Mouse (Mus musculus) midbrain, embryonic 11.5 days (tissue): ENCODE results near the gene Rps25. TPM values are rescaled to one million over a fixed set of nuclear protein-coding genes. Genes with fewer than 3 reads are reported as not detected.
"Not testable (repeated sequence)": the region's sequence is repeated elsewhere in the genome, so short reads cannot be mapped to it uniquely, and the experiment has no call there.

Experiments used
- ATAC-seq: fragments of 200-750 bp; cut with Nextera tagmentation; 2 replicates; pipeline ENCODE4 v1.8.0; 2017; ENCODE audit warnings: moderate TSS enrichment, moderate library complexity; ENCODE audit not compliant: low FRiP score
- DNase-seq: peaks from one replicate; pipeline ENCODE4 v3.0.0; 2015; ENCODE audit warnings: low spot score; ENCODE audit errors: missing footprints
- H3K27ac ChIP-seq: fragments of 300-500 bp; sonication (generic); 2 replicates; pipeline ENCODE4 v1.5.1; 2014; ENCODE audit warnings: low read depth, low read length
- H3K27me3 ChIP-seq: fragments of 300-500 bp; sonication (generic); 2 replicates; pipeline ENCODE4 v1.6.1; 2014; ENCODE audit warnings: mild to moderate bottlenecking, low read length, moderate library complexity, mixed read lengths; ENCODE audit not compliant: control insufficient read depth, insufficient read depth
- H3K36me3 ChIP-seq: fragments of 300-500 bp; sonication (generic); 2 replicates; pipeline ENCODE4 v1.6.1; 2014; ENCODE audit warnings: mild to moderate bottlenecking, low read length, moderate library complexity, mixed read lengths; ENCODE audit not compliant: control insufficient read depth, insufficient read depth
- H3K4me1 ChIP-seq: fragments of 300-500 bp; sonication (generic); 2 replicates; pipeline ENCODE4 v1.6.1; 2014; ENCODE audit warnings: low read length; ENCODE audit not compliant: control insufficient read depth, insufficient read depth
- H3K4me2 ChIP-seq: fragments of 300-500 bp; sonication (generic); 2 replicates; pipeline ENCODE4 v1.6.1; 2014; ENCODE audit warnings: mild to moderate bottlenecking, moderate library complexity
- H3K4me3 ChIP-seq: fragments of 300-500 bp; sonication (generic); 2 replicates; pipeline ENCODE4 v1.5.1; 2014; ENCODE audit warnings: low read depth, low read length
- H3K9ac ChIP-seq: fragments of 300-500 bp; sonication (generic); 2 replicates; pipeline ENCODE4 v1.6.1; 2014; ENCODE audit warnings: low read length
- H3K9me3 ChIP-seq: fragments of 300-500 bp; sonication (generic); 2 replicates; pipeline ENCODE4 v1.6.1; 2016; ENCODE audit warnings: low read length; ENCODE audit not compliant: control insufficient read depth
- WGBS: fragments of 180-500 bp; shearing (Covaris S2); extraction: QIAGEN DNeasy Blood & Tissue Kit; methylation state at CpG from one replicate; pipeline ENCODE4 v1.1.7; 2014; 5-methylcytosine and 5-hydroxymethylcytosine counted together
- polyA plus RNA-seq: library from polyadenylated mRNA; unstranded; fragments of >200 nt; fragmentation: Nextera tagmentation; extraction: Ambion mirVana; gene quantifications from 2 replicates; pipeline ENCODE4 v1.2.1, GENCODE M21; 2014

The Rps25 gene
- polyA plus RNA-seq, 1 experiment from 2014 or later = 1,826 TPM

DNA sequence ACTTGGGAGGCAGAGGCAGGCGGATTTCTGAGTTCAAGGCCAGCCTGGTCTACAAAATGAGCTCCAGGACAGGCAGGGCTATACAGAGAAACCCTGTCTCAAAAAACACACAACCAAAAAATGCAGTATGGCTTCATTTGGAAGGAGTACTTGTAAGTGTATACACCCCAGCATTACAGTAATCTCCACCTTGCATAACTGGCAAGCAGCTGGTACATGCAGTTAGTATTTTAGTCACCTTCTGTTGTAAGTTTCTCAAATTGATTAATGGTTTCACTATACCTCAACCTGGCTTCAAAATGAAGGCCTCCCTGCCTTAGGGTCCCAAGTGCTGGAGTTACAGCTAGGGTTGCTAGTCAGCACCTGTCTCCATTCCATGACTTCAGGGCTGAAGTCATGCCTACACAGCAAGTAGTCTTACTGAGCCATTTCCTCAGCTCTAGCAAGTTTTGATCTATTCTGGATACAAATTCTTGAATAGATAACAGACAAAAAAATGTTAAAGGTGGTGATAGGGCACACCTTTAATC, 4.7 kb downstream of the Rps25 start:
- Histone ChIP-seq H3K9ac (no peak overlapping the region), H3K4me2 (no peak overlapping the region), H3K9me3 (no peaks in the 10 kb centered on the region), H3K27ac (no peak overlapping the region), H3K4me3 (no peak overlapping the region), H3K36me3 (peaks cover 21% of the 10 kb centered on the region), H3K27me3 (no peaks in the 10 kb centered on the region), H3K4me1 (0 out of 2 replicates have a peak, but pooled peaks cover 2% of the 10 kb centered on the region)
- peak; percentile 78 for DNase-seq
- 91% methylated on average over 1 of the region's 1 CpGs for WGBS
- no peak for ATAC-seq

GRCm38 (mm10) chr9:44412306-44412705, 5.4 kb downstream of the Rps25 start:
- Histone ChIP-seq H3K27ac (no peak overlapping the region), H3K9me3 (no peaks in the 10 kb centered on the region), H3K4me2 (no peak overlapping the region), H3K9ac (no peak overlapping the region), H3K36me3 (peaks cover 21% of the 10 kb centered on the region), H3K4me3 (no peak overlapping the region), H3K27me3 (no peaks in the 10 kb centered on the region), H3K4me1 (peaks cover 6% of the 10 kb centered on the region)
- peak; percentile 57 for DNase-seq
- 90% methylated on average over 4 of the region's 4 CpGs for WGBS
- no peak for ATAC-seq

- H3K9ac ChIP-seq = no peak overlapping the region
- no peak overlapping the region for H3K4me3 ChIP-seq
- peak; percentile 83 for DNase-seq
- peaks cover 21% of the 10 kb centered on the region for H3K36me3 ChIP-seq
- no peaks in the 10 kb centered on the region for H3K9me3 ChIP-seq
- no peak overlapping the region for H3K27ac ChIP-seq
- H3K4me1 ChIP-seq = peaks cover 9% of the 10 kb centered on the region
- H3K4me2 ChIP-seq = no peak overlapping the region
- no peaks in the 10 kb centered on the region for H3K27me3 ChIP-seq
- no peak for ATAC-seq
- 71% methylated on average over 2 of the region's 2 CpGs for WGBS
Measured at GRCm38 (mm10) chr9:44412781-44413180, 5.8 kb downstream of the Rps25 start.

- WGBS = 8% methylated on average over 26 of the region's 26 CpGs
- Histone ChIP-seq H3K4me2 (peak overlapping the region; percentile 67), H3K9me3 (no peaks in the 10 kb centered on the region), H3K27ac (no peak overlapping the region), H3K36me3 (peaks cover 3% of the 10 kb centered on the region; the same call in 1 of the 2 replicates), H3K4me1 (peaks cover 8% of the 10 kb centered on the region), H3K9ac (peak overlapping the region; percentile 80), H3K4me3 (peak overlapping the region; percentile 77), H3K27me3 (no peaks in the 10 kb centered on the region)
- DNase-seq = peak; percentile 79
- no peak; the same call in 1 of the 2 replicates for ATAC-seq
Measured at GRCm38 (mm10) chr9:44417156-44417891, 10.4 kb downstream of the Rps25 start.

DNA sequence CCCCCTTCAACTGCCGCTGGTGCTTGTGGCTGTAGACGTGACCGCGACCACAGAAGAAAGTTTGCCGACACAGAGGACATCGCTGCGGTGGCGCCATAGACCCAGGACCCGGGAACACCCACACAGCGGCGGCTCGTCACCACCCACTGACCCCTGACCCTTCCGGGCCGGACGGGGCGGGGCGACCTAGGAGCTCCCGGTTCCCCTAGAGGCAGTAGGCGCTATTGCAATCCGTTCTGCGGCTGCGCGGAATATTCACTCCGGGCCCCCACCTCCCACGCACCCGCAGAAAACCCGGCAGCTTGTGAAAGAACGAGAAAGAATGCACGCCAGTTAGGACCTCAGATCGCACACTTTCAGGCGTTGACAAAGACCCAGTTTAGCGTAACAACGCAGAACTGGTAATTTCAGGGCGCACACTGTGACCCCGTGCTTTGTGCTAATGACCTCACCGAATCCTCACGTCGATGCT, 11.0 kb downstream of the Rps25 start:
- peak; percentile 95 for ATAC-seq
- H3K9me3 ChIP-seq = no peaks in the 10 kb centered on the region
- H3K4me1 ChIP-seq = peaks cover 8% of the 10 kb centered on the region
- peak overlapping the region; percentile 50 for H3K27ac ChIP-seq
- peak; percentile 100 for DNase-seq
- H3K27me3 ChIP-seq = no peaks in the 10 kb centered on the region
- peak overlapping the region; percentile 67 for H3K4me2 ChIP-seq
- under 1% methylated on average over 38 of the region's 38 CpGs for WGBS
- peak overlapping the region; percentile 80 for H3K9ac ChIP-seq
- H3K36me3 ChIP-seq = peaks cover 3% of the 10 kb centered on the region; the same call in 1 of the 2 replicates
- H3K4me3 ChIP-seq = peak overlapping the region; percentile 77

DNA sequence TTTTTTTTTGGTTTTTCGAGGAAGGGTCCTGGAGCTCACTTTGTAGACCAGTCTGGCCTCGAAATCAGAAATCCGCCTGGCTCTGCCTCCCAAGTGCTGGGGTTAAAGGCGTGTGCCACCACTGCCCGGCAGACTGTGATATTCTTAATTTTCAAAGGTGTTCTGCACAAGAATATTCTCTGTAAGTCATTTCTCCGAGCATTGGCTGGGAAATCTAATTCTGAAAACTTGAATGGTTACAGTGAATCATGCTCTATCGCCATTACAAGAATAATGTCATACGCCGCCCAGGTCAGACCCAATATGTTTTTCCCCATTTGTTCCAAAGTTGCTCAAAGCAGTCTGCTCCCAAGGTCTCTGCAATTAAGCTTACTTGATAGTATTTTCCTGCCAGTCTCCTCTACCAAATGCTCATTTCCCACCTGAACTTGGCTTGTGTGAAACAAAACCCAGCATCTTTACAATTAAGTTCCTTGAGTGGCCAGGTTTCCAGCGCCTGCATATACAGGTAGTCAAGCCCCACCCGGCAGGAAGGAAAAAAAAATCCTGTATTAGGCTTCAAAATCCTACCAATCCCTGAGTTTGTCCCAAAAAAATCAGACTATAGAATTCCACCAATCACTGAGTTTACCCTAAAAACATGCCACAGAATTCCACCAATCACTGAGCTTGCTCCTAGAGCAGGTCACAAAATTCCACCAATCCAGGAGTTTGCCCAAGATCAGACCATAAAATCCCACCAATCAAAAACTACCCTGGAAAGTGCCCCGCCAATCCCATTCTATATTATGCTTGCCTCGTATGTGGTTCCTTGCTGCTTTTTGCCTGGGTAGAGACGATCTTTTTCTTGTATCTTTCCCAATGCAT, 11.8 kb downstream of the Rps25 start, which contains the start of gene Ccdc84:
Gene Ccdc84 (minus strand): TSS at position 51 of the 867 bp plus-strand sequence.
- 79% methylated on average over 14 of the region's 14 CpGs for WGBS
- no peaks in the 10 kb centered on the region for H3K27me3 ChIP-seq

DNA sequence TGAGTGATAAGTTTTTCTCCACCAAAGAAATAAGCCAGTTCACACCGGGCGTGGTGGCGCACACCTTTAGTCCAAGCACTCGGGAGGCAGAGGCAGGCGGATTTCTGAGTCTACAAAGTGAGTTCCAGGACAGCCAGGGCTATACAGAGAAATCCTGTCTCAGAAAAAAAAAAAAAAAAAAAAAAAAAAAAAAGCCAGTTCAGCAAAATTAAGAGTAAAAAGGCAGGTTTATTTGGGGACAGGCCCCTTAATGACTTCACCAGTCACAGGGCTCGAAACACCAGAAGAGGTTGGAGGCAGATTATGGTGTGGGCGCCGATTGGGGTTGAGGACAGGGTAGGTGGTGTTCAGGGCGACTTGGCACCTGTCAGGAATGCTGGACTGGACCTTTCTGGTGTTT, 12.8 kb downstream of the Rps25 start:
- 95% methylated on average over 9 of the region's 9 CpGs for WGBS
- H3K36me3 ChIP-seq, H3K4me1 ChIP-seq, ATAC-seq, H3K9me3 ChIP-seq, H3K9ac ChIP-seq, H3K4me3 ChIP-seq, H3K4me2 ChIP-seq, H3K27ac ChIP-seq, H3K27me3 ChIP-seq: not testable (repeated sequence)
- DNase-seq = peak; percentile 35

More for the DNA sequence above, 11.8 kb downstream of the Rps25 start, which contains the start of gene Ccdc84:
- H3K27ac ChIP-seq = peak within 1 kb of the TSS; percentile 50
- DNase-seq = peak; percentile 86
- no peak for ATAC-seq
- peak within 1 kb of the TSS; percentile 67 for H3K4me2 ChIP-seq
- peak within 1 kb of the TSS; percentile 80 for H3K9ac ChIP-seq
- H3K36me3 ChIP-seq = no peaks in the 10 kb centered on the region
- H3K4me1 ChIP-seq = peaks cover 8% of the 10 kb centered on the region
- H3K9me3 ChIP-seq = no peaks in the 10 kb centered on the region
- H3K4me3 ChIP-seq = peak within 1 kb of the TSS; percentile 77

DNA sequence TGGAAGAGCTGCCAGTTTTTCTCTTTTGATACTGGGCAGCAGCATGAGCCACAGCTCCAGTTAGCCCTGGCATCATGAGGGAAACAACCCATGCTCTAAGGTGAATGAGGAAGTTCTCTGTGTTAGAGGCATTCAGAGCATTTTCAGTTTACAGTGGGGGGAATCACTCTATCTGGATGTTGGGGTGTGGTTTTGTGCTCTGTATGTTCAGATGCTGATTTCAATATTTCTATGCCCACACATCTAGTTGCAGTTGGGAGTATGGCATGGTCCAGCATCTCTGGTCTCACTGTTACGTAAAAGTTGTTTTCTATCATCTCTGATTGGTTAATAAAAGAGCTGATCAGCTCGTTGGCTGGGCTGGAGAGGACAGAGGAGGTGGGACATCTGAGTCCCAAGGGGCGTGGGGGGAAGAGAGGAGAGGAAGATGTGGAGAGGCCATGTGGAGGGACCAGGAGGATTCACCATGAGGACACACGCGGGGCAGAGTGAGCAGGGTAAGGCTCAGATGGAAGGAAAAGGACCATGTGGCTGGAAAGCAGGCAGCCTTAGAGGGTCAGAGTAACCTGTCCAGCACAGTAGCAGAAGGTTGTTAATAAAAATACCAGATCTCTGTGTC, 13.4 kb downstream of the Rps25 start:
- WGBS = 81% methylated on average over 5 of the region's 5 CpGs
- Histone ChIP-seq H3K36me3 (no peaks in the 10 kb centered on the region), H3K9ac (no peak overlapping the region), H3K4me2 (no peak overlapping the region), H3K4me3 (no peak overlapping the region), H3K9me3 (no peaks in the 10 kb centered on the region), H3K27ac (no peak overlapping the region), H3K27me3 (no peaks in the 10 kb centered on the region), H3K4me1 (peaks cover 8% of the 10 kb centered on the region)
- ATAC-seq (no peak), DNase-seq (no peak)
